Mouse (Mus musculus): ENCODE measurements around the gene B4galnt1.
A peak's percentile ranks its signal among the peaks of the same experiment; 100 is the strongest.
"Not testable (repeated sequence)": the region's sequence is repeated elsewhere in the genome, so short reads cannot be mapped to it uniquely, and the experiment has no call there.

Gene B4galnt1

GRCm38 (mm10) chr10:127143228-127143627 lies 21.8 kb upstream of the B4galnt1 start:
- DNase-seq = no peak

GRCm38 (mm10) chr10:127144536-127144935 lies 20.5 kb upstream of the B4galnt1 start:
- DNase-seq = no peak

- no peak for DNase-seq
These were observed 19.7 kb upstream of the B4galnt1 start for GRCm38 (mm10) chr10:127145303-127145702.

- DNase-seq = peak; percentile 46
These were observed 17.9 kb upstream of the B4galnt1 start for GRCm38 (mm10) chr10:127147135-127147534.

- peak; percentile 76 for DNase-seq
These were observed 14.6 kb upstream of the B4galnt1 start for GRCm38 (mm10) chr10:127150471-127150872.

DNA sequence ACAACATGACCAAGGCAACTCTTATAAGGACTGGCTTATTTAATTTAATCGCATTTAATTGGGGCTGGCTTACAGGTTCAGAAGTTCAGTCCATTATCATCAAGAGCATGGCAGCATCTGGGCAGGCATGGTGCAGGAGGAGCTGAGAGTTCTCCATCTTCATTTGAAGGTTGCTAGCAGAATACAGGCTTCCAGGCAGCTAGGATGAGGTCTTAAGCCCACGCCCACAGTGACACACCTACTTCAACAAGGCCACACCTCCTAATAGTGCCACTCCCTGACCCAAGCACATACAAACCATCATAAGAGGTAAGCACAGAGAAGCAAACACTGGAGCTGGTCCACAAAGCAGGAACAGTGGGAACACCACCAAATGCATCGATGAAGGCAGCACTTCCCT lies 13.8 kb upstream of the B4galnt1 start:
- not testable (repeated sequence) for DNase-seq

DNA sequence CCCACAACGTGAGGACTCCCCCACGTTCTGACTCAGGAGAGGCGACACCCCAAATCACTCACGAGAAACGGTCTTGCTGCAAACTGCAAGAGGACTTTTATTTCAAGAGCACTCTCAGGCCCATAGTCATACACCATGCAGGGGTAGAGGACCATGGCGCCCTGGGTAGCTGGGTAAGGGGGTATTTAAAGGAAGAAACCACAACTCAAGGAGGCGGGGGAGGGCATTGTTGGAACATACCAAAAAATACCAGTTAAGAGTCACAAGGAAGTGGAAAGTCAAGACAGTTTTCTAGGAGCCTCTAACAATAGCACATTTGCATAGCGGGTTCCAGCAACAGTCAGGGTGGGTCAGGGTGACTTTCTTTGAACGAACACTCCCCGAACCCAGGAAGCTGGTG lies 12.5 kb upstream of the B4galnt1 start:
- not testable (repeated sequence) for DNase-seq

- DNase-seq = no peak
These were observed 11.7 kb upstream of the B4galnt1 start for GRCm38 (mm10) chr10:127153323-127153722.

GRCm38 (mm10) chr10:127154241-127154640 lies 10.8 kb upstream of the B4galnt1 start:
- DNase-seq = no peak

DNA sequence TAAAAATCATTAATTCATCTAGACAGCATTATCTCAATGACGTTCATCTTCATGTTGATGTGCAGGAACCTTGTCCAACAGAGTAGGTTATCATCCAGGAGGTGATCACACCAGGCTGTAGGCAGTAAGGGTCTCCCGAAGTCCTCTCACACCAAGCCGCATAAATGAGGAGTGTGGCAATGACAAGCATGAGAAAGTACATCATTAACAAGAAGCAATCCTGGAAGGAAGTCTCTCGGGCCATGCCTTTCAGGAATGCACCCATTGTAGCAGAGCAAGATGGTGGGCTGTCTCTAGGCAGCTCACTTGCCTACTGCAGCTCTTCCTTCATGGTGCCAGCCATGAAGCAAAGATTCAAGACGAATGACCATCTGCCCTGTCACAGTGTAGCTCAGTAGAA lies 10.4 kb upstream of the B4galnt1 start:
- no peak for DNase-seq

DNA sequence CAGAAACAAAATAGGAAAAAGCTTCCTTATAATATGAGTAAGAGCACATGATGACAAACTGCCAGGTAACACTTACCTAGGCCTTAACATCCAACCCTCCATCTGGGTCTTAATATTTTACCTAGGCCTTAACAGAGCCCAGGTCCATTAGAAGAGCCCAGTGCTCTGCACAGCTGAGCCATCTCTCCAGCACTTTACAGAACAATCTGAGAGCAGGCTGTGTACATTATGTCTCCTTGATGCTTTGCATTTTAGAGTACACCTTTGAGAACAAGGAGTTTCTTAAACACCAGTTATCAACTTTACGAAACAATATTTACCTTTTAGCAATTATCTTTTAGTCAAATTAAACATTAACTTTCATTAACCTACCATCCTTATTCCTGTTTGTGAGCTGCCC lies 8.9 kb upstream of the B4galnt1 start:
- DNase-seq = no peak

DNA sequence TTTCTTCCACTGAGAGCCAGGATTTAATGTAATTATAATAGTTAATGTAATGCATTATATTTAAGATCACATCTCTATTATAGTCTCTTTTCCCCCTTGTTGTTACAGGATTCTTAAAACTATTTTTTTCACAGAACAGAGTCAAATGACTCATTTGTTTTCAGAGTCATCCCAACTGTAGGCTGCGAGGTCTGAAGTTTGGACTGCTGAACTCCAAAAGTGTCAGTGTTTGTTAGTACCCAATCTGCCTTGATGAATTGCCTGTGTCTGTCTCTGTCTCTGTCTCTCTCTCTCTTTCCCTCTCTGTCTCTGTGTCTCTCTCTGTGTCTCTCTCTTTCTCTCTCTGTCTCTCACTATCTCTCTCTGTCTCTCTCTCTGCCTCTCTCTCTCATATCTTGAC lies 8.5 kb upstream of the B4galnt1 start:
- no peak for DNase-seq

GRCm38 (mm10) chr10:127158471-127158870 lies 6.6 kb upstream of the B4galnt1 start:
- DNase-seq = no peak

GRCm38 (mm10) chr10:127160081-127160480 lies 4.9 kb upstream of the B4galnt1 start:
- DNase-seq = no peak

GRCm38 (mm10) chr10:127160728-127161127 lies 4.3 kb upstream of the B4galnt1 start:
- DNase-seq = no peak

DNA sequence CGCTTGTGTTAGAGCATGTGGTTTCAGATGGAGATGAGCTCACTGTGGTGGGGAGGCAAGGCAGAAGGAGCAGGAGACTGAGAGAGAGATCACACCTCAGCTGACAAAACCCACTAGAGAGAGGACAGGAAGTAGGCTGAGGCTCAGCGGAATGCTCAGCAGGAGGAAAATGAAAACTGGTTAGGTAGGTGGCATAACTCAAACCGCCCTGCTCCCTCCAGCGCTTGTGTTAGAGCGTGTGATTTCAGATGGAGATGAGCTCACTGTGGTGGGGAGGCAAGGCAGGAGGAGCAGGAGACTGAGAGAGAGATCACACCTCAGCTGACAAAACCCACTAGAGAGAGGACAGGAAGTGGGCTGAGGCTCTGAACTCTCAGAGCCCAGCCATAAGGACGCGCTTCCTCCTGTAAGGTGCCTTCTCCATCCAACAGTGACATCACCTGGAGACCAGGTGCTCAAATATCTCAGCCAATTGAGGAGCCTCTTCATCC lies 2.2 kb upstream of the B4galnt1 start:
- DNase-seq = not testable (repeated sequence)

DNA sequence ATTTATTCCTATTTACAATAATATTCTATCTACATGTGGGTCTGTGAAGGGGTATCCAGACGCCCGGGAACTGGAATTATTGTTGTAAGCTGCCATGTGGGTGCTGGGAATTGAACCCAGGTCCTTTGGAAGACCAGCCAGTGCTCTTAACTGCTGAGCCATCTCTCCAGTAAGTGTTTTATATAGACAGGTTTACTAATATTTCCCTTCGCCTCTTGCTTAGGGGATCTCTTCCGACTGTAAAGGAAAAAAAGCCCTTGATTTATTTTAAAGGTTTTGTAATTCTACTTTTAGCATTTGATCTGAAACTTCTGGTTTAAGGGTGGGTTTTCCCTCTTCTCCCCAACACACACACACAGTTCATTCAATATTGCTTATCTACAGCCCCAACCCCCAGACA lies 835 bp upstream of the B4galnt1 start:
- DNase-seq = no peak

- DNase-seq = no peak
These were observed 279 bp downstream of the B4galnt1 start for GRCm38 (mm10) chr10:127165354-127165653.

GRCm38 (mm10) chr10:127165654-127166403 lies 804 bp downstream of the B4galnt1 start:
- no peak for DNase-seq

DNA sequence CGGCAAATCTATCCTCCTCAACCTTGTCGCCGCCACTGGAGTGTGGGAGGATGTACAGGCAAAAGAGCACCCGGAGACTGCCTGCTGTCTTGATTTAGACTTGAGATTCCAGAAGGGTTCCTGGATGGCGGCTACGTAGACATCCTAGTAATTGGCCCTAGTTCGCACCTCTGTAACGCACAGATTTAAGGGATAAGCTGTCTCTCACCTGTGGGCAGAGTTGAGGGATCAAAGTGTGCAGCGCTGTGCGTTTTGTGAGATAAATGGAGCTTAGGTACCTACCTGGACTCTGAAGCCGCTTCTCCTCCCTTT lies 1.3 kb downstream of the B4galnt1 start:
- DNase-seq = no peak

- no peak for DNase-seq
These were observed 2.0 kb downstream of the B4galnt1 start for GRCm38 (mm10) chr10:127166771-127167613.

- DNase-seq = no peak
These were observed 2.7 kb downstream of the B4galnt1 start for GRCm38 (mm10) chr10:127167614-127168192.

- no peak for DNase-seq
These were observed 5.0 kb downstream of the B4galnt1 start for GRCm38 (mm10) chr10:127170002-127170401.

DNA sequence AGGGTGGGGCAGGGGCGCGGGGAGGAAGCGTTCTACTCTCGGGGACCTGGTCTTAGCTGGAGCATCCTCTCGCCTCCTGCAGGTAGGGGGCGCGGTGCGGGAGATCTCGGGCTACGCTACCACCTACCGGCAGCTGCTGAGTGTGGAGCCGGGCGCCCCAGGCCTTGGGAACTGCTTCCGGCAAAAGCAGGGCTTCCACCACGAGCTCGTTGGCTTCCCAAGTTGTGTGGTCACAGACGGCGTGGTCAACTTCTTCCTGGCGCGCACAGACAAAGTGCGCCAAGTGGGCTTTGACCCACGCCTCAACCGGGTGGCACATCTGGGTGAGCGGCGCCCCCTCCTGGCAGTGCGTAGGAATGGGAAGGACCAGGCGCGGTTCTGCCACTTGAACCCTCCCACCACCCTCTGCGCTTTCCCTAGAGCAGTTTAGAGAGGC lies 5.8 kb downstream of the B4galnt1 start:
- peak; percentile 76 for DNase-seq
